Mouse (Mus musculus) myocyte (in vitro differentiated cells): ENCODE measurements around the gene Wdr45b. TPM values are rescaled to one million over a fixed set of nuclear protein-coding genes. Genes with fewer than 3 reads are reported as not detected.
"Not testable (repeated sequence)": the region's sequence is repeated elsewhere in the genome, so short reads cannot be mapped to it uniquely, and the experiment has no call there.

Experiments used
- H3K27me3 ChIP-seq: one replicate; pipeline ENCODE4 v1.6.1; 2011; ENCODE audit not compliant: control insufficient read depth, insufficient read depth, insufficient read length
- H3K36me3 ChIP-seq: one replicate; pipeline ENCODE4 v1.6.1; 2011; ENCODE audit not compliant: control insufficient read depth, insufficient read depth
- H3K4me2 ChIP-seq: one replicate; pipeline ENCODE4 v1.6.1; 2011; ENCODE audit warnings: low read depth, control low read depth
- H3K4me3 ChIP-seq: one replicate; pipeline ENCODE4 v1.5.1; 2011; ENCODE audit warnings: mild to moderate bottlenecking, control low read depth, moderate library complexity
- H3K79me2 ChIP-seq: one replicate; pipeline ENCODE4 v1.6.1; 2011; ENCODE audit not compliant: control insufficient read depth, insufficient read depth
- H3ac ChIP-seq: one replicate; pipeline ENCODE4 v1.6.1; 2011; ENCODE audit not compliant: control insufficient read depth, insufficient read length
- CEBPB ChIP-seq: IDR thresholded peaks from 2 replicates; pipeline ENCODE4 v1.6.1; 2011; ENCODE audit warnings: mild to moderate bottlenecking, moderate library complexity; ENCODE audit not compliant: poor library complexity, insufficient read depth, severe bottlenecking
- E2F4 ChIP-seq: IDR thresholded peaks from one replicate; pipeline ENCODE4 v1.6.1; 2011; ENCODE audit warnings: mild to moderate bottlenecking, control low read depth, moderate library complexity; ENCODE audit not compliant: insufficient read depth
- MAX ChIP-seq: IDR thresholded peaks from one replicate; pipeline ENCODE4 v1.6.1; 2011; ENCODE audit warnings: low read depth, mild to moderate bottlenecking, control low read depth
- MYOD1 ChIP-seq, 3 experiments: IDR thresholded peaks; one replicate each; pipeline ENCODE4 v1.6.1; 2011; ENCODE audit warnings: control low read depth in 2 of 3, low read depth in 2 of 3, mild to moderate bottlenecking in 2 of 3, moderate library complexity in 1 of 3; ENCODE audit not compliant: insufficient read length in 2 of 3, control insufficient read depth in 1 of 3
- MYOG ChIP-seq, 3 experiments: IDR thresholded peaks; one replicate each; pipeline ENCODE4 v1.6.1; 2011; ENCODE audit warnings: control low read depth in 2 of 3, low read depth in 2 of 3, mild to moderate bottlenecking in 2 of 3; ENCODE audit not compliant: insufficient read length in 2 of 3, control insufficient read depth in 1 of 3, insufficient read depth in 1 of 3
- POLR2A ChIP-seq: IDR thresholded peaks from one replicate; pipeline ENCODE4 v1.6.1; 2011; ENCODE audit warnings: low read depth, mild to moderate bottlenecking, control low read depth, moderate library complexity; ENCODE audit not compliant: insufficient read length
- POLR2AphosphoS2 ChIP-seq: IDR thresholded peaks from one replicate; pipeline ENCODE4 v1.6.1; 2011; ENCODE audit warnings: low read depth, control low read depth; ENCODE audit not compliant: insufficient read length
- REST ChIP-seq: IDR thresholded peaks from one replicate; pipeline ENCODE4 v1.6.1; 2011; ENCODE audit warnings: mild to moderate bottlenecking, control low read depth, moderate library complexity; ENCODE audit not compliant: insufficient read depth, insufficient read length
- SRF ChIP-seq: IDR thresholded peaks from one replicate; pipeline ENCODE4 v1.6.1; 2011; ENCODE audit warnings: low read depth; ENCODE audit not compliant: control insufficient read depth, insufficient read length
- TCF12 ChIP-seq: IDR thresholded peaks from one replicate; pipeline ENCODE4 v1.6.1; 2011; ENCODE audit warnings: mild to moderate bottlenecking, control low read depth; ENCODE audit not compliant: poor library complexity, insufficient read depth, severe bottlenecking
- TCF3 ChIP-seq: IDR thresholded peaks from one replicate; pipeline ENCODE4 v1.6.1; 2011; ENCODE audit warnings: low read depth, control low read depth; ENCODE audit not compliant: insufficient read length
- USF1 ChIP-seq: IDR thresholded peaks from one replicate; pipeline ENCODE4 v1.6.1; 2011; ENCODE audit warnings: low read depth, mild to moderate bottlenecking, control low read depth, moderate library complexity
- polyA plus RNA-seq: library from polyadenylated mRNA; unstranded; fragments of >200 nt; fragmentation: generic; extraction: Trizol; gene quantifications from one replicate; pipeline ENCODE4 v1.2.1, GENCODE M21; 2012; ENCODE audit warnings: missing spikeins

Gene Wdr45b
- polyA plus RNA-seq, 1 experiment: 66.4 TPM

DNA sequence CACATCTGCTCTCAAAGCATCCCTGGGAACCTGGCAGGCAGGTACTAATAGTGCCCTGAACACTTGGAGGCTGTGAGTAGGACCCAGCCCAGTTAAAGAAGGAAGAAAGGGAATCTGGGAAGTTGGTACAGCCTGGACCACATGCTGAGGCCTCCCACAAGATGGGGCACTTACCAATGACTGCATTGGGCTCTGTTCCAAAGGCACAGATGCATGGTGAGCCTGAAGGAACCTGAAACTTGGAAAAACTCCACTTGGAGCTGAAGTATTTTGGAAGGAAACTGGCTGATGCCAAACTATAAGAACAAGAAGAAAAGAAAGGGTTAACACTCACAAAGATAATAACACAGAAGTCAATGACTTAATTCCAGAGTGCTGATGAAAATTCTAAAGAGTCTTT is 25.6 kb downstream of the Wdr45b start:
- no peak for TF ChIP-seq TCF12
- no peak for TF ChIP-seq SRF
- TF ChIP-seq MYOG (IDR thresholded peaks at IDR 0.05; ENCODE audit: control insufficient read depth in 1 of 3, insufficient read depth in 1 of 3, insufficient read length in 2 of 3, low read depth in 2 of 3): no peak
- no peak for TF ChIP-seq E2F4
- no peak for TF ChIP-seq TCF3
- no peak for TF ChIP-seq POLR2A
- no peak for TF ChIP-seq REST
- no peak for TF ChIP-seq MYOD1 (IDR thresholded peaks at IDR 0.05; ENCODE audit: control insufficient read depth in 1 of 3, insufficient read length in 2 of 3, low read depth in 2 of 3)
- no peak for TF ChIP-seq MAX
- no peak for TF ChIP-seq POLR2AphosphoS2
- TF ChIP-seq USF1: no peak
- TF ChIP-seq CEBPB: no peak
- no peak overlapping the region for H3K4me3 ChIP-seq
- no peaks in the 10 kb centered on the region for H3K27me3 ChIP-seq
- peaks cover 63% of the 10 kb centered on the region for H3K36me3 ChIP-seq
- no peaks in the 10 kb centered on the region for H3K79me2 ChIP-seq
- no peak overlapping the region for H3ac ChIP-seq
- no peak overlapping the region for H3K4me2 ChIP-seq

DNA sequence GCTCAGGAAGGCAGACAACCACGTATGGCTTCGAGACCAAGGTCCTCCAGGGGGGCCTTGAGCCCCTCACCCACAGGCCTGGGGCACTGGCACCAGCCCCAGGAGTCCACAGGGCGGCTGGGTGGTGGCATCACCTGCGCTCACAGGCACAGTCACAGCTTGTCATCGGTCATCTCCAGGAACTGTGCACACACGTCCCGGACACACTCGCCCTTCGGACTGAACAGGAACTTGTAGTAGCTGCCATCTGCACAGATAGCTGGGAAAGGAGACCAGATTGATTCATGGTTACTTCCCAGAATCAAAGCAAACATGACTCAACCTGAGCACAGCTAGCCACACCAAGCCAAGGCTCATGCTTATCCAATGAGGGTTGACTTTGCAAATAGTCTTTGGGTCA is 26.0 kb downstream of the Wdr45b start:
- Histone ChIP-seq H3K36me3 (peaks cover 61% of the 10 kb centered on the region), H3K4me2 (no peak overlapping the region), H3ac (no peak overlapping the region), H3K79me2 (no peaks in the 10 kb centered on the region), H3K27me3 (no peaks in the 10 kb centered on the region), H3K4me3 (no peak overlapping the region)
- TF ChIP-seq TCF3: no peak
- no peak for TF ChIP-seq SRF
- TF ChIP-seq POLR2AphosphoS2: no peak
- no peak for TF ChIP-seq USF1
- TF ChIP-seq MAX: no peak
- no peak for TF ChIP-seq REST
- TF ChIP-seq CEBPB: no peak
- TF ChIP-seq E2F4: no peak
- TF ChIP-seq MYOG (IDR thresholded peaks at IDR 0.05; ENCODE audit: control insufficient read depth in 1 of 3, insufficient read depth in 1 of 3, insufficient read length in 2 of 3, low read depth in 2 of 3): no peak
- no peak for TF ChIP-seq MYOD1 (IDR thresholded peaks at IDR 0.05; ENCODE audit: control insufficient read depth in 1 of 3, insufficient read length in 2 of 3, low read depth in 2 of 3)
- no peak for TF ChIP-seq POLR2A
- no peak for TF ChIP-seq TCF12

DNA sequence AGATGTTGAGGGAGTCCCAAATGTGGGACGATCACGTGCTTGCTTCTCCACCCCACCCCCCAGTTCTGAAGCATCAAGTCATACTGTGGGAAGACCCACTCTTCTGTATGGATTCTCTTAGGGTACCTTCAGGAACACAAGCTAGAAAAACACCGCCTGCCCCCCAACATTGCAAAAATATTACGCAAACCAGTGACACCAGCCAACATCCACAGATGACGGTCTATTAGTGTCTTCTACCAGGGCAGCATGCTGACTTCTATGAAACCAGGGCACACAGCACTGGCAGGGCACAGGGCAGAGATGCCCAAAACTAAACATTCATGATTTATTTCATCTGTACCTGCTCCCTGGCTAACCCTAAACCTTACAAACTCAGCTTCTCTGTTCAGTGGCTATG is 27.6 kb downstream of the Wdr45b start:
- Histone ChIP-seq H3K4me3 (no peak overlapping the region), H3K36me3 (peaks cover 49% of the 10 kb centered on the region), H3K79me2 (no peaks in the 10 kb centered on the region), H3ac (no peak overlapping the region), H3K27me3 (no peaks in the 10 kb centered on the region), H3K4me2 (no peak overlapping the region)
- TF ChIP-seq E2F4 (no peak), POLR2AphosphoS2 (no peak), MYOD1 (IDR thresholded peaks at IDR 0.05; ENCODE audit: control insufficient read depth in 1 of 3, insufficient read length in 2 of 3, low read depth in 2 of 3) (no peak), POLR2A (no peak), USF1 (no peak), TCF12 (no peak), TCF3 (no peak), MAX (no peak), MYOG (IDR thresholded peaks at IDR 0.05; ENCODE audit: control insufficient read depth in 1 of 3, insufficient read depth in 1 of 3, insufficient read length in 2 of 3, low read depth in 2 of 3) (no peak), SRF (no peak), REST (no peak), CEBPB (no peak)

DNA sequence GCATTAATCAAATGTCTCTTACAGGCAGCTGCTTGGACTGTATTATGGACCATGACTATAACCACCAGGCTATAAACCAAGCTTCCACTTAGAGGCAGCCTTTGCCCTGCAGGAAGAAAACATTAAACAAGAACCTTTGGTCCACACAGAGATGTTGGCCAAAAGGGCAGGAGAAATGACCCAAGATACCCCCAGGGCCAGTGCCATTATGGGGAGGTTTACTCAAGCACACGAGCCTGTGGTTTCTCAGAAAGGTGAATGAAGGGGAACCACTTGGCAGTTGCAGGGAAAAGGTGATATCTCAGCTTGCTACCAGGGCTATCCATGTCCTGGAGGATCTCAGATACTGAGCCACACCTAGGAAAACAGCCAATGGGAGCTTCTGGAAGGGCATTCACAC is 28.2 kb downstream of the Wdr45b start:
- no peak overlapping the region for H3K4me3 ChIP-seq
- H3K4me2 ChIP-seq: no peak overlapping the region
- no peak overlapping the region for H3ac ChIP-seq
- no peaks in the 10 kb centered on the region for H3K27me3 ChIP-seq
- peaks cover 42% of the 10 kb centered on the region for H3K36me3 ChIP-seq
- no peaks in the 10 kb centered on the region for H3K79me2 ChIP-seq
- TF ChIP-seq MYOG (IDR thresholded peaks at IDR 0.05; ENCODE audit: control insufficient read depth in 1 of 3, insufficient read depth in 1 of 3, insufficient read length in 2 of 3, low read depth in 2 of 3): no peak
- TF ChIP-seq POLR2AphosphoS2: no peak
- TF ChIP-seq E2F4: no peak
- TF ChIP-seq REST: no peak
- no peak for TF ChIP-seq SRF
- no peak for TF ChIP-seq TCF3

DNA sequence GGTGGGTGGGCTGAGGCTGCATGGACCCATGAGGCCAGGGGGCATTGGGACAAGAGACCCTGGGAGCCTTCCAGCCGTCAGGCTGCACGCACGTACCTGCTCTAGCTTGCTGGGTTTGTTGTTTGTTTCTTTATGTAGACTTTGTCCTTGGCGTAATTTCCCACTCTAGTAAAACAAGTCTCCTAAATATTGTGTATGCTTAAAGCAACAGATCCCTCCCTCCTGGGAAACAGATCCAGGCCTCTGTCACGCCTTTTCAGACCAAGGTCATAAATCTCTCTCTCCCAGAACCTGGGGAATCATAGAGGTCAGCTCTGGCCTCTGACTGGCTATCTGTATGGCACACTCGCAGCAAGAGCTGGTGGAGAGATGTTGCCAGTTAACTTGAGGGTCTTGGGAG is 46.5 kb downstream of the Wdr45b start:
- H3K27me3 ChIP-seq: not testable (repeated sequence)

More for the DNA sequence above, 46.5 kb downstream of the Wdr45b start:
- not testable (repeated sequence) for H3K4me2 ChIP-seq, H3K4me3 ChIP-seq, H3ac ChIP-seq, H3K79me2 ChIP-seq
- H3K36me3 ChIP-seq: peaks cover 49% of the 10 kb centered on the region
